Mouse (Mus musculus): ENCODE data around the gene Prkag2. TPM values are rescaled to one million over a fixed set of nuclear protein-coding genes. Genes with fewer than 3 reads are reported as not detected.

Gene Prkag2
- polyA plus RNA-seq (2015; fragmentation: Nextera tagmentation; extraction: Ambion mirVana), result 123 and 126 TPM in 2 replicates

DNA sequence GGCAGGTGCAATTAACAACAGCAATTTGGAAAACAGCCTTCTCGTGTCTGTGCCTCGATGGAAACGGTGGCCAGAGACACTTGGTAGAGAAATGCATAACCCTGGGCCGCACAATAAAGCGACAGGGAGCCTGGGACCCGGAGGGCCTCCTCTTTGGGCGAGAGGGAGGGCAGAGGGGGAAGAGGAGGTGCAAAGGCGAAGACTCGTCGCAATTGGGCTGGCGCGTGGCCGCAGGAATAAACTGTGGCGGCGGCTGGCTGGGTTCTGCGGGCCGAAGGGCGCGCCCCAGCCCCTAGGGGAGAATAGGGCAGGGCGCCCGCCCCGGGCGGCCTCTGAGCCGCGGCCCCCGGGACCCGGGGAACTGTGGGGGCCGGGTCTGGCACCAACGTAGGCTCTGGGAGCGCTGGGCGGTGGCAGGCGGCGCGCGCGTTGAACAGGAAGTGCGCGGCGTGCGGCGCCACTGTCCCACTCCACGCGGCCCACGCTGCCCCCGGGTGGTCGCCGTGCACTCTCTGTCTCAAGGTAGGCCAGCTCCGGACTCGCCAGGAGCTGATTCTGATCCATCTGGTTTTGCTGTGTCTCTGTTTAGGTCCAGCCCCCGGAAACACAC is at the start of gene Prkag2:
Gene Prkag2 (minus strand): TSS at position 127 of the 610 bp plus-strand sequence.

DNA sequence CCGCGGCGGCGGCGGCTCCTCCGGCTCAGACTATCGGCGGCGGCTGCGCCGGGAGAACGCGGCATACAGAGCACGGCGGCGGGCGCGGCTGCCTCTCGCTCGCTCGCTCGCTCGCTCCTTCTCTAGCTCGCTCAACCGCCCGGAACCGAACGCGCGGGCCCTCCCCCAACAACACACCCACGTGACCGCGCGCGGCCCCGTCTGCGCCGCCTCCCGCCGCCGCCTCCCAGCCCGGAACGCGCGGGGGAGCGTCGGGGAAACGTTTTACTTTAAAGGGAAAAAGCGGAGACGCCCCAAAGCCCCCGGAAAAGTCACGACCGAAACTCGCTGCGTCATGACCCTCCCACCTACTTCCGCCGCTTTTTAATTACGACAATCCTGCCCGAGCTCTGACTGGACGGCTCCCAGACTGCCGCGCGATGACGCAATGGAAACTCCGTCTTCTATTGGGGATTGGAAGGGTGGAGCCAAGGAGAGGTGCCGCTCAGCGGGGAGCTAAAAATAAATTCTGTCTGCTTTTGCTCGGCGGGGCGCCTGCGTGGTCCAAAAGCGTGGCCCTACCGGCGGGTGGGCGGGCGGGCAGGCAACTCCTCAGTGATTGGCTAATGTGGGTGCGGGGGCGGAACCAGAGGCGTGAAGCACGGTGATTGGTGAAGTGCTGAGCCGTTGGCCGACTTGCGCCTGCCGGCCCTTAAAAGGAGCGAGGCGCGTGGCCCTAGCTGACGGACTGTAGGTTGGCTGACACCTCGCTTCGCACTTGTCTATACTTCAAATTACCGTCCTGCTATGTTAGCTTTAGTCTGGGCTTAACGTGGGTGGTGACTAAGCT is 258.0 kb downstream of the Prkag2 start, which contains the start of gene Rheb:
Gene Rheb (minus strand): TSS at position 351 of the 829 bp plus-strand sequence.

Other genes starting within 250 kb of the Prkag2 start
- not detected in 2 replicates for gene Galntl5, start 80.8 kb upstream of the Prkag2 start, polyA plus RNA-seq (2015; fragmentation: Nextera tagmentation; extraction: Ambion mirVana)
- 25.7 and 28.6 TPM in 2 replicates for gene Galnt11, start 121.3 kb upstream of the Prkag2 start, polyA plus RNA-seq (2015; fragmentation: Nextera tagmentation; extraction: Ambion mirVana)
- 0.90 TPM in 1 of 2 replicates, not detected in the other for gene E130116L18Rik, start 122.5 kb upstream of the Prkag2 start, polyA plus RNA-seq (2015; fragmentation: Nextera tagmentation; extraction: Ambion mirVana)

Data from urinary bladder, postnatal 0 days (tissue).